25 mouse cellular contexts compared by ENCODE assay signal in genomic region chr8:80981696-80982095, GRCm38 (mm10). TPM values are rescaled to one million over a fixed set of nuclear protein-coding genes. Genes with fewer than 3 reads are reported as not detected.
DNase-seq lines count a peak whose midpoint lies in the region; ATAC-seq and TF ChIP-seq lines count a peak whose summit lies in the region.
"Had no signal": no experiment of that assay in that cellular context is flagged by ENCODE, and none has a peak within 500 bp of the region (broad histone marks: within the 10 kb centered on the region; RNA-seq: fewer than 3 reads in every experiment).

No protein-coding gene starts in this region.

- H3K27ac ChIP-seq in liver, postnatal 0 days (ENCODE audit: low read depth): no peak overlapping the region
- H3K27ac ChIP-seq: embryonic facial prominence, embryonic 13.5 days; forebrain, embryonic 12.5 days; heart, adult 2 months; hindbrain, embryonic 14.5 days; kidney, postnatal 0 days; limb, embryonic 13.5 days; liver, embryonic 13.5 days had no signal

- DNase-seq in liver, postnatal 0 days: peak; percentile 24
- no peak for DNase-seq in liver
- DNase-seq in Muller cell, postnatal 12 days (ENCODE audit: inconsistent ontology term): peak; percentile 64
- peak; percentile 18 for DNase-seq in spleen, adult 12 weeks (ENCODE audit: low spot score)
- DNase-seq in adrenal gland, adult 2 months: no peak
- no peak for DNase-seq in retina, postnatal 1 day
- no peak for DNase-seq in thymus, postnatal 25 days
- DNase-seq: adrenal gland, adult 8-10 months; cerebellum, adult 18-20 months; embryo, embryonic 11 days; gastrocnemius, postnatal 25 days; heart, postnatal 36 days; kidney, adult 18-20 months; liver, embryonic 13.5 days; lung, embryonic 14.5 days; midbrain, embryonic 14.5 days had no signal

- no peak for ATAC-seq in liver, postnatal 0 days
- ATAC-seq: inflammation-experienced regulatory T-cells, adult 6 months; Patski had no signal

- peaks cover 7% of the 10 kb centered on the region; the same call in 1 of the 2 replicates for H3K4me1 ChIP-seq in liver, postnatal 0 days (ENCODE audit: insufficient read depth)
- H3K4me1 ChIP-seq: forebrain, embryonic 12.5 days; limb, embryonic 13.5 days; liver, embryonic 13.5 days had no signal

- no peak for TF ChIP-seq CTCF in liver, postnatal 0 days (IDR thresholded peaks at IDR 0.05; ENCODE audit: low read depth)

- WGBS in liver, postnatal 0 days (ENCODE audit: insufficient replicate concordance): 58% methylated on average over 9 of the region's 9 CpGs

- no peak for TF ChIP-seq EP300 in liver, postnatal 0 days (IDR thresholded peaks at IDR 0.05; ENCODE audit: low read depth)

- H3K9me3 ChIP-seq in liver, postnatal 0 days (ENCODE audit: low read length): no peaks in the 10 kb centered on the region
- H3K9me3 ChIP-seq: embryonic facial prominence, embryonic 13.5 days; forebrain, embryonic 12.5 days; liver, embryonic 13.5 days had no signal

- no peaks in the 10 kb centered on the region for H3K27me3 ChIP-seq in liver, postnatal 0 days (ENCODE audit: insufficient read depth, low read length)
- H3K27me3 ChIP-seq: embryonic facial prominence, embryonic 13.5 days; forebrain, embryonic 12.5 days; limb, embryonic 13.5 days; liver, embryonic 13.5 days; Patski had no signal

- no peak overlapping the region for H3K4me3 ChIP-seq in liver, postnatal 0 days (ENCODE audit: low read depth, low read length)
- H3K4me3 ChIP-seq: embryonic facial prominence, embryonic 13.5 days; erythroblast, embryonic 14.5 days; forebrain, embryonic 12.5 days; heart, adult 2 months; limb, embryonic 13.5 days; liver, embryonic 13.5 days had no signal

- no peak overlapping the region for H3K4me2 ChIP-seq in liver, postnatal 0 days (ENCODE audit: low read depth, low read length)
- H3K4me2 ChIP-seq: embryonic facial prominence, embryonic 13.5 days; forebrain, embryonic 12.5 days; hindbrain, embryonic 14.5 days; limb, embryonic 13.5 days; liver, embryonic 13.5 days; lung, embryonic 14.5 days had no signal

- no peak overlapping the region for H3K9ac ChIP-seq in liver, postnatal 0 days (replicated peaks)
- H3K9ac ChIP-seq: embryonic facial prominence, embryonic 13.5 days; forebrain, embryonic 12.5 days; hindbrain, embryonic 14.5 days; limb, embryonic 13.5 days; liver, embryonic 13.5 days; lung, embryonic 14.5 days had no signal

- peaks cover 45% of the 10 kb centered on the region for H3K36me3 ChIP-seq in liver, postnatal 0 days (replicated peaks; ENCODE audit: insufficient read depth, low read length)

RNA-seq across cellular contexts. Expression of gene Usp38, which starts 33.0 kb away (rescaled TPM):
- 6.8 and 7.1 TPM in 2 replicates for polyA plus RNA-seq in liver, postnatal 0 days (2015; fragmentation: Nextera tagmentation; extraction: Ambion mirVana)
- total RNA-seq in adrenal gland, adult 2 months (2021): 10 to 100 TPM; 20.1 to 25.6 TPM
- polyA plus RNA-seq in adrenal gland, adult 2 months (2012; rRNA removed): 11.2 and 13.0 TPM in 2 replicates

Comparison
In these comparisons a context has a peak if more than half of its experiments do, and no peak if none do; other contexts are left out.
1. DNase-seq: peak in liver, postnatal 0 days (single experiment), Muller cell, postnatal 12 days (single experiment) and spleen, adult 12 weeks (single experiment); none in liver (single experiment), adrenal gland, adult 2 months (single experiment), retina, postnatal 1 day (single experiment) and thymus, postnatal 25 days (single experiment).